Comparison of ENCODE assay signal across 25 mouse cellular contexts in the genomic region with DNA sequence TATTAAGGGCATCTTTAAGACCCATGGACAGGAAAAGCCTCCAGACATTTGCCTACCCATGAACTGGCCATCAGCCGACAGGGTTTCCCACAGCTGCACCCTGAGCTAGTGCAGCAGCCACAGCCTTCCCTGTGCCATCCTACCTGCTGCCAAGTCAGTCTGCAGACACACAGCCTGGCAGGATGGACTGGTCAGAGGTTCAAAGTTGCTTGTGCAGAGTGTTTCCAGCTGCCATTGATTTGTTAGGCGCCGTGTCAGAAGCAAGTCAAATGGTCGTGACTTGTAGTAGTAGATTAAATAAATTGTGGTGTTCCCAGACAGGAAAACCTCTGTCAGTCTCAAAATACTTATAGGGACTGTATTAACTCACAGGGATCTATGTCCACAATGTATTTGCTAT. TPM values are rescaled to one million over a fixed set of nuclear protein-coding genes. Genes with fewer than 3 reads are reported as not detected.
DNase-seq lines count a peak whose midpoint lies in the region; ATAC-seq and TF ChIP-seq lines count a peak whose summit lies in the region.
"Had no signal": no experiment of that assay in that cellular context is flagged by ENCODE, and none has a peak within 500 bp of the region (broad histone marks: within the 10 kb centered on the region; RNA-seq: fewer than 3 reads in every experiment).

No protein-coding gene starts in this region.

- H3K27me3 ChIP-seq in heart, embryonic 10.5 days (ENCODE audit: insufficient read depth, poor library complexity, severe bottlenecking): no peaks in the 10 kb centered on the region
- no peaks in the 10 kb centered on the region for H3K27me3 ChIP-seq in megakaryocyte, embryonic 14.5 days (replicated peaks)
- no peaks in the 10 kb centered on the region for H3K27me3 ChIP-seq in G1E (ENCODE audit: insufficient read depth, low read length)
- H3K27me3 ChIP-seq: CH12.LX; embryonic facial prominence, embryonic 12.5 days; forebrain, embryonic 13.5 days; forebrain, embryonic 15.5 days had no signal

- no peak overlapping the region for H3K27ac ChIP-seq in heart, embryonic 10.5 days
- H3K27ac ChIP-seq: embryonic facial prominence, embryonic 10.5 days; embryonic facial prominence, embryonic 12.5 days; forebrain, embryonic 13.5 days; forebrain, embryonic 15.5 days had no signal

- WGBS in heart, embryonic 10.5 days: 89% methylated on average over 4 of the region's 4 CpGs

- peak; percentile 57 for DNase-seq in heart, adult 11 months
- DNase-seq in heart, embryonic 10.5 days (ENCODE audit: low spot score): no peak
- DNase-seq in G1E (ENCODE audit: low spot score): no peak
- DNase-seq: adrenal gland, adult 2 months; adrenal gland, postnatal 10 days; adrenal gland, postnatal 25 days; B cell, adult 2 months; cerebellum, adult 11 months; cerebellum, adult 18-20 months; cerebellum, adult 8-10 months; cerebellum, adult 9-11 months; cerebellum, postnatal 14 days; forebrain, postnatal 0 days had no signal

- no peak for ATAC-seq in megakaryocyte, adult 5-6 weeks (ENCODE audit: poor library complexity, severe bottlenecking)
- no peak for ATAC-seq in G1E (ENCODE audit: extremely low read depth, insufficient number of reproducible peaks, low FRiP score, poor library complexity, severe bottlenecking)
- ATAC-seq: CD4-positive, CD25-positive, alpha-beta regulatory T cell, adult 4 months; forebrain, embryonic 13.5 days; forebrain, embryonic 15.5 days; forebrain, postnatal 0 days had no signal

- H3K36me3 ChIP-seq in heart, embryonic 10.5 days: no peaks in the 10 kb centered on the region
- H3K36me3 ChIP-seq in megakaryocyte, embryonic 14.5 days (replicated peaks; ENCODE audit: low read length): no peaks in the 10 kb centered on the region
- no peaks in the 10 kb centered on the region for H3K36me3 ChIP-seq in G1E (replicated peaks)
- H3K36me3 ChIP-seq: embryonic facial prominence, embryonic 10.5 days; embryonic facial prominence, embryonic 12.5 days; forebrain, embryonic 15.5 days had no signal

- no peak for TF ChIP-seq CTCF in G1E (IDR thresholded peaks at IDR 0.05; ENCODE audit: low read depth, low read length)

- no peak overlapping the region for H3K4me3 ChIP-seq in heart, embryonic 10.5 days
- peak overlapping the region; percentile 76 for H3K4me3 ChIP-seq in megakaryocyte, embryonic 14.5 days (replicated peaks)
- H3K4me3 ChIP-seq in G1E (ENCODE audit: low read depth, low read length): peak overlapping the region; percentile 57; the same call in 1 of the 2 replicates
- H3K4me3 ChIP-seq: embryonic facial prominence, embryonic 10.5 days; embryonic facial prominence, embryonic 12.5 days; forebrain, embryonic 13.5 days; forebrain, embryonic 15.5 days had no signal

- no peaks in the 10 kb centered on the region for H3K9me3 ChIP-seq in heart, embryonic 10.5 days
- H3K9me3 ChIP-seq in megakaryocyte, embryonic 14.5 days: peaks cover under 1% of the 10 kb centered on the region; the same call in 1 of the 2 replicates
- no peaks in the 10 kb centered on the region for H3K9me3 ChIP-seq in G1E (replicated peaks)
- H3K9me3 ChIP-seq: embryonic facial prominence, embryonic 12.5 days; forebrain, embryonic 13.5 days; forebrain, embryonic 15.5 days had no signal

- 0 out of 2 replicates have a peak, but pooled peaks cover 3% of the 10 kb centered on the region for H3K4me1 ChIP-seq in heart, embryonic 10.5 days
- peaks cover 61% of the 10 kb centered on the region for H3K4me1 ChIP-seq in megakaryocyte, embryonic 14.5 days
- peaks cover 69% of the 10 kb centered on the region for H3K4me1 ChIP-seq in G1E (ENCODE audit: insufficient read depth, low read depth, low read length)
- H3K4me1 ChIP-seq: forebrain, embryonic 13.5 days; forebrain, embryonic 15.5 days had no signal

RNA-seq across cellular contexts. Expression of gene Pdcd1lg2, which starts 7.5 kb away (rescaled TPM):
- not detected in 2 replicates for polyA plus RNA-seq in heart, embryonic 10.5 days (2016; fragmentation: Nextera tagmentation; extraction: Ambion mirVana)
- not detected in 2 replicates for polyA plus RNA-seq in megakaryocyte, embryonic 14.5 days (2012; ENCODE audit: insufficient read depth, low replicate concordance)
- total RNA-seq in megakaryocyte, adult 5-6 weeks (2015): 0.75 TPM in 1 of 2 replicates, not detected in the other
- 0.44 and 1.8 TPM in 2 replicates for total RNA-seq in megakaryocyte, adult 5-6 weeks (2017)
- 2.0 and 2.5 TPM in 2 replicates for total RNA-seq in G1E (2014; fragmentation: Nextera tagmentation)
- 8.8 and 10.5 TPM in 2 replicates for total RNA-seq in G1E (2017)
- 0.10 and 0.16 TPM in 2 replicates for polyA plus RNA-seq in G1E (2012)
- total RNA-seq: adrenal gland, adult 2 months; adrenal gland, postnatal 10 days; adrenal gland, postnatal 25 days; adrenal gland, postnatal 4 days had no signal
- polyA plus RNA-seq: adrenal gland, adult 2 months; cortical plate, adult 2 months; embryonic facial prominence, embryonic 10.5 days; embryonic facial prominence, embryonic 14.5 days; forebrain, embryonic 11.5 days; forebrain, embryonic 13.5 days; forebrain, embryonic 15.5 days; forebrain, postnatal 0 days had no signal

RNA-seq across cellular contexts. Expression of gene Cd274, which starts 36.0 kb away (rescaled TPM):
- 0.39 and 0.41 TPM in 2 replicates for polyA plus RNA-seq in heart, embryonic 10.5 days (2016; fragmentation: Nextera tagmentation; extraction: Ambion mirVana)
- polyA plus RNA-seq in megakaryocyte, embryonic 14.5 days (2012; ENCODE audit: insufficient read depth, low replicate concordance): 1.5 TPM in 1 of 2 replicates, not detected in the other
- 4.1 and 5.6 TPM in 2 replicates for total RNA-seq in megakaryocyte, adult 5-6 weeks (2015)
- total RNA-seq in megakaryocyte, adult 5-6 weeks (2017): 2.6 and 2.9 TPM in 2 replicates
- total RNA-seq in G1E (2014; fragmentation: Nextera tagmentation) (15.1 and 18.4 TPM in 2 replicates), G1E (2017) (37.1 and 40.8 TPM in 2 replicates)
- polyA plus RNA-seq in G1E (2012): 0.29 and 0.56 TPM in 2 replicates

RNA-seq across cellular contexts. Expression of gene Plgrkt, which starts 36.1 kb away (rescaled TPM):
- polyA plus RNA-seq in heart, embryonic 10.5 days (2016; fragmentation: Nextera tagmentation; extraction: Ambion mirVana): 41.5 and 42.5 TPM in 2 replicates
- polyA plus RNA-seq in megakaryocyte, embryonic 14.5 days (2012; ENCODE audit: insufficient read depth, low replicate concordance): 39.0 and 52.8 TPM in 2 replicates
- 66.4 and 70.8 TPM in 2 replicates for total RNA-seq in megakaryocyte, adult 5-6 weeks (2015)
- total RNA-seq in megakaryocyte, adult 5-6 weeks (2017): 50.8 and 57.1 TPM in 2 replicates
- total RNA-seq in G1E (2014; fragmentation: Nextera tagmentation): 179 and 190 TPM in 2 replicates
- total RNA-seq in G1E (2017): 439 and 475 TPM in 2 replicates
- polyA plus RNA-seq in G1E (2012): 38.2 and 39.8 TPM in 2 replicates
